Mouse (Mus musculus): ENCODE measurements around the gene Crocc. TPM values are rescaled to one million over a fixed set of nuclear protein-coding genes. Genes with fewer than 3 reads are reported as not detected.

The Crocc gene
- polyA plus RNA-seq, 1 experiment from 2014 or later = 6.4 TPM

DNA sequence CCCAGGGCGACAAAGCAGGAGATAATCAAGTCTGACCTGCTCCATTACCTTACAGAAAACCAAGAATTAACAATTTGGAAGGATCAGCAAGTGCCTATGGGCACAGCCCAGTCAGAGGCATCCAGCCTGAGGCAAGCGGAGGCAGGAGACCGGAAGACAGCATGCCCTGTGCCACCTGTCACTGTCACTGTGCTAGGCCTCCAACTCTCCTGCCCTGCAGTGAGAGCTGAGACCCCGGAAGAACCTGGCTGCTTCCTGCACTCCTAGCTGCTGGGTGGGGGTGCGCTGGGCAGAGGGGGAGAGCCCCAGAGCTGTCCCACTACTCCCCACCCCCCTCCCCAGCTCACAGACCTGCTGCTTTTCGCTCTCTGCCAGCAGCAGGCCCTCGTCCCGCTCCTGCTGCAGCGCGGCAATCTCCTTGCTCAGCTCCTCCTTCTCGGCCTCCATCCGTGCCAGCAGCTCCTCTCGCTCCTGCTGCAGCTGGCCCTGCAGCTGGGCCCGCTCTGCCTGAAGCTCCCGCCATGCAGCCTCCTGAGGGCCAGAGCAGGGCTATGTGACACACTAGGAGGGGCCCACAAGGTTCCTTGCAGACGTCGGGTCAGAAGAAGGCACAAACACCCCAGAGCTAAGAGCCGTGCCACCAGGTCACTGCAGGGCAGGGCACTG lies 29.7 kb downstream of the Crocc start:
- no peak for DNase-seq (ENCODE audit: low spot score)
- Histone ChIP-seq H3K9me3 (no peaks in the 10 kb centered on the region), H3K4me1 (peaks cover 14% of the 10 kb centered on the region), H3K4me3 (no peak overlapping the region), H3K36me3 (peaks cover 73% of the 10 kb centered on the region), H3K27me3 (ENCODE audit: insufficient read depth, poor library complexity, severe bottlenecking) (no peaks in the 10 kb centered on the region), H3K27ac (no peak overlapping the region)
- WGBS = 88% methylated on average over 18 of the region's 18 CpGs

DNA sequence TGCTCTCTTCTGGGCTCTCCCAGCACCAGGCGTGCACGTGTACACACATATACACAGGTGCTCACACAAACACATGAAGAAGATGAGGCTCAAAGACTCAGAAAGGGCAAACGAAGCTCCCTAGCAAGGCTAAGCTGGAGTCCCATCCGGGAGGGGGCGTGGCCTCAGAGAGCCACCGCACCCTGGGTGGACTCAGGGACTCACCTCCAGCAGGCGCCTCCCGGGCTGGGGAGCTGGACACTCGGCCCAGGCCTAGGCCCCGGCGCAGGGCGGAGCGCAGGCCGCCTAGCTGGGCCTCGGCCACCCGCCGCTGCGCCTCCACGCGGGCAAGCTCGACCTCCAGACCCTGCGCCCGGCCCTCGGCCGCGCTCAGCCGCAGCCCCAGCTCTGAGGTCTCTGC lies 35.4 kb downstream of the Crocc start:
- H3K27ac ChIP-seq = 0 out of 2 replicates have a peak overlapping the region, but pooled peaks have one; percentile 24
- H3K9me3 ChIP-seq = no peaks in the 10 kb centered on the region
- 69% methylated on average over 24 of the region's 27 CpGs for WGBS
- H3K4me3 ChIP-seq = no peak overlapping the region
- H3K27me3 ChIP-seq (ENCODE audit: insufficient read depth, poor library complexity, severe bottlenecking) = no peaks in the 10 kb centered on the region
- H3K36me3 ChIP-seq = peaks cover 54% of the 10 kb centered on the region
- peaks cover 40% of the 10 kb centered on the region for H3K4me1 ChIP-seq
- no peak for DNase-seq (ENCODE audit: low spot score)

DNA sequence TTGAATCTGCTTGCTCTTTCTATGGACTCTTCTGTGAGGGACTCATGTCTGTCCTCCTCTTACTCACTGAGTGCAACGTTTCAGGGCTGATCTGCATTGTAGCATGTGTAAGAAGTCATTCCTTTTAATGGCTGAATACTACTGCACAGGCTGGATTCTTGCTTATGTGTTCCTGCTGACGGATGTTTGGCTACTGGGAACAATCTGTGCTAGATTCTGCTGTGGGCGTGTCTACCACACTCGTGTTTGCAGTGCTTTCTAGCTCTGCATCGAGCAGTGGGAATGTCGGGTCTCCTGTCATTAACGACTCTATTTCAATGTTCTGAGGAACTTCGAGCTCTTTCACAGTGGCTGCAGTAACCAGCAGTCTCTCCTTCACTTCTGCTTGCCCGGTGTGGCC lies 36.3 kb downstream of the Crocc start:
- peaks cover 53% of the 10 kb centered on the region for H3K36me3 ChIP-seq

DNA sequence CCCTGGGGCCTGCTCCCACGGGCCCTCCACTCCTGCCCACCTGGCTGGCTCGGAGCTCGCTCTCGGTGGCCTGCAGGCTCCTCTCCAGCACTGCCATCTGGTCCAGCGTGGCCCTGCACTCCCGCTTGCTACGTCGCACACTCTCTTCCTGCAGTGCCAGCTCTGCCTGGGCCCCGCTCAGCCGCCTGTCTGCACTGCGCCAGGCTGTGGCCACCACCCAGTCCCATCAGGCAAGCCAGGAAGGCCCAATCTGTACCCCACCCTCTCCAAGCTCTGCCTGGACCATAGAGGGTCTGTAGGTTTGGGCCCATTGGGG lies 38.8 kb downstream of the Crocc start:
- Histone ChIP-seq H3K27me3 (ENCODE audit: insufficient read depth, poor library complexity, severe bottlenecking) (no peaks in the 10 kb centered on the region), H3K9me3 (no peaks in the 10 kb centered on the region), H3K27ac (peak overlapping the region; percentile 90), H3K36me3 (peaks cover 63% of the 10 kb centered on the region), H3K4me3 (no peak overlapping the region), H3K4me1 (peaks cover 57% of the 10 kb centered on the region)
- WGBS = 78% methylated on average over 11 of the region's 11 CpGs
- DNase-seq (ENCODE audit: low spot score) = no peak

More for the DNA sequence above, 36.3 kb downstream of the Crocc start:
- no peaks in the 10 kb centered on the region for H3K9me3 ChIP-seq
- 72% methylated on average over 9 of the region's 9 CpGs for whole genome bisulfite sequencing
- no peaks in the 10 kb centered on the region for H3K27me3 ChIP-seq (ENCODE audit: insufficient read depth, poor library complexity, severe bottlenecking)
- no peak for DNase-seq (ENCODE audit: low spot score)
- H3K4me1 ChIP-seq = peaks cover 45% of the 10 kb centered on the region
- no peak overlapping the region for H3K27ac ChIP-seq
- H3K4me3 ChIP-seq = no peak overlapping the region

DNA sequence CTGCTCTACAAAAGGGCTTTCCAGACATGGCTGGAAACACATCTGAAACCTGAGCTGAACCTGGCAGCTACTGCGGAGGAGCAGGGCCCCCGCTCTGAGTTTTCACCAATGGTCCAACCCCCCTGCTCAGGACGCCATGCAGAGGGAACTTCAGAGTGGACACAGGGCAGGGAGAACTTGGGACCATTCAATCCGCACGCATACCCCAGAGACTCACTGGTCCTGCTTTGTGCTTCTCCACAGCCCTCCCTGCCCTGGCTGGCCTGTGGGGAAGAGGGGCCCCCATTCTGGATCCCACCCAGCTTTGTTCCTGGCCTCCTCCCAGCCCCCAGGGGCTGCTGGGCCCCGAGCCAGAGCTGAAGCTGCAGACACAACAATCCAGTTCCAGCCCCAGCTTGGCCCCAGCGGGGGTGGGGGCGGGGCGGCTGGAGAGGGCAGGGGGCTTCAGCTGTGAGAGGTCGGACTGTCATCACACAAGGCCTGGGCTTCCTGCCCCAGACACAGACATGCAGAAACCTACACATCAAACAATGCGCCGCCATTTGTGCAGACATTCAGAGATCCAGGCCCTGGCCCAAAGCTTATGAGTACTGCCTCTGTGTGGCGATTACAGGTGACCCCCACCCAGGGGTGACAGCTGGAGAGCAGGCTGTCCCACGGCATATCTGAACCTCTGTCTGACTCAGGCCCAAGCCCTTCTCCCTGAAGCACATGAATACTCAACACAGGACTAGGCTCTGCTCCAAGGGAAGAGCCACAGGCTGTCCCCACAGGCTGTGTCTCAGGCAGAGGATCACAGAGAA lies 39.3 kb downstream of the Crocc start:
- peaks cover 55% of the 10 kb centered on the region for H3K4me1 ChIP-seq
- H3K27ac ChIP-seq = peak overlapping the region; percentile 90
- H3K27me3 ChIP-seq (ENCODE audit: insufficient read depth, poor library complexity, severe bottlenecking) = no peaks in the 10 kb centered on the region
- H3K4me3 ChIP-seq = peak overlapping the region; percentile 40
- WGBS = 32% methylated on average over 14 of the region's 14 CpGs
- H3K9me3 ChIP-seq = no peaks in the 10 kb centered on the region
- peak; percentile 86 for DNase-seq (ENCODE audit: low spot score)
- H3K36me3 ChIP-seq = peaks cover 63% of the 10 kb centered on the region

DNA sequence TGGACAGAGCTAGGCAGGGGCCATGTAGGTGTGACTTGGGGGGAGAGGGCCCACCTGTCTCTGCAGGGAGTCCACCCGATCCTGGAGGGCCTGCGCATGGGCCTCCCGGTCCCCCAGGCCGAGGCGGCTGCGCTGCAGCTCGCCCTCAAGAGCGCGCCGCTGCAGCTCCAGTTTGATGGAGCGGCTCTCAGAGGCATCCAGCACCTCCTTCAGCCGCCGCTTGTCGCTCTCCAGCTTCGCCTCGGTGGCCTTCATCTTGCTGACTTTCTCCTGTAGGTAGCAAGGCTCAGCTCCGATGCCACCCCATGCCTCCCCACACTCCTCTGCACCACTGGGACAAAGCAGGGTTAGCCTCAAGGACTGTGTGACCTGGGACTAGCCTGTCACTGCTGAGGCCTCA lies 40.1 kb downstream of the Crocc start:
- Histone ChIP-seq H3K27ac (peak overlapping the region; percentile 90), H3K36me3 (peaks cover 64% of the 10 kb centered on the region), H3K4me3 (no peak overlapping the region), H3K4me1 (peaks cover 53% of the 10 kb centered on the region), H3K9me3 (no peaks in the 10 kb centered on the region), H3K27me3 (ENCODE audit: insufficient read depth, poor library complexity, severe bottlenecking) (no peaks in the 10 kb centered on the region)
- 72% methylated on average over 17 of the region's 17 CpGs for WGBS
- no peak for DNase-seq (ENCODE audit: low spot score)

DNA sequence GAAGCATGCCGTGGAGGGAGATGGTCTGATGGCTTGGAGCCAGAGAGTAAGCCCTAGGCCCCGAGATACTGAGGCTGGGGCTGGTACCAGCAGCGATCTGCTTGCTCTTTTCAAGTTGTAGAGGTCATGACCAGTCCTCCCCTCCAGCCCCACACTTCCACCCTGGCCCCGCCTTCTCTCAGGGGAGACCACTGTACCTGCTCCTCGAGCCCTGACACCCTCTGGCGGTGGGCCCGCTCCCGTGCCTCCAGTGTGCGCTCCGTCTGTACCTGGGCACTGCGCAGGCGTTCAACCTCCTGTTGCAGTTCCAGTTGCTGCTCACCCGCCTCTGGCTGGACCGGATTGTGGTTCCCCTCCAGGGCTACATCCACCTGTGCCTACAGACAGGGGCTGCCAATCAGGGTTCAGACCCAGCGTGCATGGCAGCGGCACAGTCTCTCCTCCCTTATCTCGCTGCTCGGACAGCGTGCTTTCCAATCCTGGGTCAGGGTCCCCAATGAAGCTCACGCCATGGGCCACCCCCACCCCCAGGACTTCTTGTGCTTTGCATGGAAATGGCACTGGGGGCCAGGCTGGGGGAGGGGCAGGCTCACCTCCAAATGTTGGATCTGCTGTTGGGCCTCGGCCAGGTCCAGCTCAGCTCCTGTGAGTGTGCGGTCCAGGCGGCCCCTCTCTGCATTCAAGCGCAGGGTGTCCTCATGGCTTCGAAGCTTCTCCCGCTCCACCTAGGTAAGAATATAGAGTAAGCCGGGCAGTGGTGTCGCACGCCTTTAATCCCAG lies 42.5 kb downstream of the Crocc start:
- no peaks in the 10 kb centered on the region for H3K27me3 ChIP-seq (ENCODE audit: insufficient read depth, poor library complexity, severe bottlenecking)
- no peak overlapping the region for H3K4me3 ChIP-seq
- no peak overlapping the region for H3K27ac ChIP-seq
- peaks cover 53% of the 10 kb centered on the region for H3K4me1 ChIP-seq
- 81% methylated on average over 29 of the region's 29 CpGs for WGBS
- peaks cover 78% of the 10 kb centered on the region for H3K36me3 ChIP-seq
- DNase-seq (ENCODE audit: low spot score) = no peak
- H3K9me3 ChIP-seq = no peaks in the 10 kb centered on the region

DNA sequence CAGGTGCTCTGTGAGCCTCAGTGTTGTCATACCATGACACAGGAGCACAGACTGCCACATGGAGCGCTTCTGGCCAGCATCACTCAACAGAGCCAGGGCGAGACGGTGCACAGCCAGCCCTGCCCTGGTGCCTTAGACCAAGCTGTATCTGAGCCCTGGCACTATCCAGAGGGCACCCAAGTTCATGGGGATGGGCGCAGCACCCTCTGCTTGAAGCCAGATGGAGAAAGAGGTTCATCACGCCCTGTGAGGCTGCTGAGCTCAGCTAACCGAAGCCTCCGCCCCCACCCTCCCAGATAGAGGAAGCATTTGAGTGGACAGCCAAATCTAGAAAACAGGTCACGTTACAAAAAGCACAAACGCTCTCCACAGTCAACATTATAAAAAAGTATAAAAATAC lies 44.0 kb downstream of the Crocc start:
- H3K27me3 ChIP-seq (ENCODE audit: insufficient read depth, poor library complexity, severe bottlenecking) = no peaks in the 10 kb centered on the region
- no peak overlapping the region for H3K27ac ChIP-seq
- H3K4me1 ChIP-seq = peaks cover 58% of the 10 kb centered on the region
- H3K9me3 ChIP-seq = no peaks in the 10 kb centered on the region
- no peak for DNase-seq (ENCODE audit: low spot score)
- WGBS = 76% methylated on average over 9 of the region's 9 CpGs
- H3K36me3 ChIP-seq = peaks cover 74% of the 10 kb centered on the region
- H3K4me3 ChIP-seq = no peak overlapping the region

DNA sequence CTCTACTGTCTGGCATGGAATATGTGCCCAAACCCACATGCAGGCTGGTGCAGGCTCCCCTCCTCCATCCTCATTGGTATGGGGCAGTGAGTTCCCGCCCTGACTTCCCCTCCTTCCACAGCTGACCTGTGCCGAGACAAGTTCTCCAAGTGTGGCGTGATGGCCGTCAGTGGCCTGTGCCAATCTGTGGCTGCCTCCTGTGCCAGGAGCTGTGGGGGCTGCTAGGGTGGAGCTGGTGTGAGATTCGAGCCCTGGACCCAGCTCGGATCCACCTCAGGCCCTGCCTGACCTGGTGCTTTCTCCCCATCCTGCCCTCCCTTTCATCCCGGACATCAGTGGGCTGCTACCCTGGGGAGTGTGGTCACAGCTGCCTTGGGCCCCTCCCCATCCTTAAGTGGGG lies 45.0 kb downstream of the Crocc start:
- Histone ChIP-seq H3K9me3 (no peaks in the 10 kb centered on the region), H3K4me3 (no peak overlapping the region), H3K27me3 (ENCODE audit: insufficient read depth, poor library complexity, severe bottlenecking) (no peaks in the 10 kb centered on the region), H3K4me1 (peaks cover 58% of the 10 kb centered on the region), H3K36me3 (peaks cover 73% of the 10 kb centered on the region), H3K27ac (no peak overlapping the region)
- DNase-seq (ENCODE audit: low spot score) = no peak
- WGBS = 74% methylated on average over 7 of the region's 7 CpGs

DNA sequence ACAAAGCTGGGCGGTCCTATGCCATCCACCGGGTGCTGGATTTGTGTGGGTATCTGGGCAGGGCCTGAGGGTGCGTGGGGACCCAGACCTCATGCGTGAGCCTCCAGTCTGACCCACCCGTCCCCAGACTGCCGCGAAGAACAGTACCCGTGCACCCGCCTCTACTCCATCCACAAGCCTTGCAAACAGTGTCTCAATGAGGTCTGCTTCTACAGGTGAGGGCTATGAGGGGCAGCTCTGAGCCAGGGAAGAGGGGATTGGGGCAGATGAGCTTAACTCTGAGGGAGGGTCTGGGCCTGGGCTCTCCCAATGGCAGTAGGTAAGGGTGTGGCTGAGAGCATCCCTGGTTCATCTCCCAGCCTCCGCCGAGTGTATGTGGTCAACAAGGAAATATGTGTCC lies 45.5 kb downstream of the Crocc start:
- Histone ChIP-seq H3K36me3 (peaks cover 68% of the 10 kb centered on the region), H3K4me1 (peaks cover 58% of the 10 kb centered on the region)
- WGBS = 92% methylated on average over 11 of the region's 11 CpGs

DNA sequence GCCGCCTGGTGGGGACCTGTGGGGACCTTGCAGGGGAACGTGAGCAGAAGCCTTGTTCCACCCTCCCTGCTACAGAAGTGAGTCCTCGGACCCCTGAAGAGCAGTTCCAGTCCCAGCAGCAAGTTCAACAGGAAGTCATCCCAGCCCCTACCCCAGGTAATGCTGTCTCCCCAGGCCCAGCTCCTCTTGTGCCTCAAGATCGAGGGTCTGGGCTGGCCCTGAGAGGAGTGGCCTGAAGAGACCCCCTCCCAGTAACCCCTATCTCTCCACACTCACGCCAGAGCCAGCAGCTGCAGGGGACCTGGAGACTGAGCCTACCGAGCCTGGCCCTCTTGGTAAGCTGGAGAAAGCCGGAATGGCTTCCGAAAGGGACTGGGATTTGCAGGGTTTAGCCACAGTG lies 46.2 kb downstream of the Crocc start:
- Histone ChIP-seq H3K36me3 (peaks cover 61% of the 10 kb centered on the region), H3K4me3 (no peak overlapping the region), H3K27ac (no peak overlapping the region), H3K27me3 (ENCODE audit: insufficient read depth, poor library complexity, severe bottlenecking) (no peaks in the 10 kb centered on the region), H3K9me3 (no peaks in the 10 kb centered on the region), H3K4me1 (peaks cover 55% of the 10 kb centered on the region)
- DNase-seq (ENCODE audit: low spot score) = no peak
- 72% methylated on average over 8 of the region's 8 CpGs for WGBS

More for the DNA sequence above, 45.5 kb downstream of the Crocc start:
- Histone ChIP-seq H3K27ac (no peak overlapping the region), H3K9me3 (no peaks in the 10 kb centered on the region), H3K4me3 (no peak overlapping the region), H3K27me3 (ENCODE audit: insufficient read depth, poor library complexity, severe bottlenecking) (no peaks in the 10 kb centered on the region)
- no peak for DNase-seq (ENCODE audit: low spot score)

DNA sequence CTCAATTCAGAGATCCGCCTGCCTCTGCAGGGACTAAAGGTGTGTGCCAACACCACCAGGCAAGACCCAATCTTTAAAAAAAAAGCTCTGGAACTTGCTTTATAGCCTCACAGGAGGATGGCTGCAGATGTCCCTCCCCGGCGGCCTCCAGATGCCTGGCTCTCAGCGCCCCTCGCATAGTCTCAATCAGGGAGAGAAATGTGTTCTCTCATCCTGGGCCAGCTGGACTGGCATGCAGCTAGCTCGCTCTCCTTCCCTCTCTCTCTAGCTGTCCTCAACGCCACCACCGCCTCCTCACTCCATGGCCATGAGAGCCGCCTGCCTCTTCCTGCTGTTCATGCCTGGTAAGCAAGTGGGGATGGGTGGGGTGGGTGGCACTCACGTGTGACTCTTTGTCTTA lies 47.8 kb downstream of the Crocc start:
- no peak overlapping the region for H3K27ac ChIP-seq
- WGBS = 81% methylated on average over 10 of the region's 10 CpGs
- H3K27me3 ChIP-seq (ENCODE audit: insufficient read depth, poor library complexity, severe bottlenecking) = no peaks in the 10 kb centered on the region
- no peak overlapping the region for H3K4me3 ChIP-seq
- H3K4me1 ChIP-seq = peaks cover 49% of the 10 kb centered on the region
- H3K9me3 ChIP-seq = no peaks in the 10 kb centered on the region
- H3K36me3 ChIP-seq = peaks cover 60% of the 10 kb centered on the region
- no peak for DNase-seq (ENCODE audit: low spot score)

Data from heart, embryonic 10.5 days (tissue).